Mouse (Mus musculus) cortical plate, adult 2 months (tissue): ENCODE results near the gene Zfhx3. TPM values are rescaled to one million over a fixed set of nuclear protein-coding genes. Genes with fewer than 3 reads are reported as not detected.

Experiments
- H3K27ac ChIP-seq: fragments of 200-500 bp; 2 replicates; pipeline ENCODE4 v1.5.1; 2012; ENCODE audit warnings: low read length, control low read depth, inconsistent platforms; ENCODE audit not compliant: insufficient read depth
- H3K4me1 ChIP-seq: fragments of 200-500 bp; 2 replicates; pipeline ENCODE4 v1.6.1; 2011; ENCODE audit warnings: low read length; ENCODE audit not compliant: control insufficient read depth, insufficient read depth
- H3K4me3 ChIP-seq: fragments of 200-500 bp; 2 replicates; pipeline ENCODE4 v1.5.1; 2011; ENCODE audit warnings: mild to moderate bottlenecking, low read length, control low read depth; ENCODE audit not compliant: insufficient read depth
- CTCF ChIP-seq: fragments of 200-500 bp; IDR thresholded peaks from 2 replicates; pipeline ENCODE4 v1.5.1; 2011; ENCODE audit warnings: mild to moderate bottlenecking, control low read depth, low read length; ENCODE audit not compliant: insufficient read depth; ENCODE audit errors: extremely low read depth
- POLR2A ChIP-seq: fragments of 200-500 bp; IDR thresholded peaks from 2 replicates; pipeline ENCODE4 v1.6.1; 2011; ENCODE audit warnings: mild to moderate bottlenecking, low read length, control low read depth; ENCODE audit not compliant: insufficient read depth; ENCODE audit errors: extremely low read depth
- polyA plus RNA-seq: library from polyadenylated mRNA; depleted of rRNA; stranded (reverse); fragments of >200 nt; gene quantifications from 2 replicates; pipeline ENCODE4 v1.2.3, GENCODE M21; 2012

Gene Zfhx3
- polyA plus RNA-seq, 1 experiment, result 1.3 TPM

GRCm38 (mm10) chr8:108537686-108538551 is 595.5 kb downstream of the Zfhx3 start:
- H3K4me1 ChIP-seq, result 0 out of 2 replicates have a peak, but pooled peaks cover 1% of the 10 kb centered on the region
- peak overlapping the region; percentile 37 for H3K4me3 ChIP-seq
- TF ChIP-seq CTCF (no peak), POLR2A (no peak)
- no peak overlapping the region for H3K27ac ChIP-seq

GRCm38 (mm10) chr8:108538929-108539555 is 596.6 kb downstream of the Zfhx3 start:
- Histone ChIP-seq H3K27ac (no peak overlapping the region), H3K4me3 (no peak overlapping the region), H3K4me1 (0 out of 2 replicates have a peak, but pooled peaks cover 1% of the 10 kb centered on the region)
- TF ChIP-seq POLR2A (no peak), CTCF (no peak)

- Histone ChIP-seq H3K4me3 (no peak overlapping the region), H3K4me1 (no peaks in the 10 kb centered on the region), H3K27ac (no peak overlapping the region)
- TF ChIP-seq POLR2A, result no peak
- TF ChIP-seq CTCF, result no peak
Measured at GRCm38 (mm10) chr8:108552518-108552917, 610.1 kb downstream of the Zfhx3 start.

GRCm38 (mm10) chr8:108553808-108554577 is 611.5 kb downstream of the Zfhx3 start:
- no peak overlapping the region for H3K4me3 ChIP-seq
- no peaks in the 10 kb centered on the region for H3K4me1 ChIP-seq
- no peak overlapping the region for H3K27ac ChIP-seq
- TF ChIP-seq POLR2A (no peak), CTCF (no peak)

GRCm38 (mm10) chr8:108554578-108555245 is 612.3 kb downstream of the Zfhx3 start:
- H3K4me3 ChIP-seq, result no peak overlapping the region
- H3K27ac ChIP-seq, result no peak overlapping the region
- TF ChIP-seq CTCF, result no peak
- no peaks in the 10 kb centered on the region for H3K4me1 ChIP-seq

GRCm38 (mm10) chr8:108563420-108563819 is 621.0 kb downstream of the Zfhx3 start:
- H3K4me1 ChIP-seq, result no peaks in the 10 kb centered on the region
- no peak overlapping the region for H3K4me3 ChIP-seq
- TF ChIP-seq POLR2A (no peak), CTCF (no peak)
- no peak overlapping the region for H3K27ac ChIP-seq

- Histone ChIP-seq H3K4me1 (no peaks in the 10 kb centered on the region), H3K27ac (no peak overlapping the region), H3K4me3 (no peak overlapping the region)
- TF ChIP-seq CTCF (no peak), POLR2A (no peak)
Measured at GRCm38 (mm10) chr8:108563934-108564564, 621.6 kb downstream of the Zfhx3 start.

- Histone ChIP-seq H3K4me3 (no peak overlapping the region), H3K27ac (no peak overlapping the region), H3K4me1 (no peaks in the 10 kb centered on the region)
- TF ChIP-seq CTCF (no peak), POLR2A (no peak)
Measured at GRCm38 (mm10) chr8:108566035-108566434, 623.6 kb downstream of the Zfhx3 start.
